Mouse (Mus musculus) lung, adult 2 months (tissue): ENCODE results near the gene Crot.

Source experiments
- CTCF ChIP-seq: fragments of 200-500 bp; IDR thresholded peaks from 2 replicates; pipeline ENCODE4 v1.5.1; 2011; ENCODE audit warnings: mild to moderate bottlenecking, low read length, control low read depth; ENCODE audit not compliant: insufficient read depth
- POLR2A ChIP-seq: fragments of 200-500 bp; IDR thresholded peaks from 2 replicates; pipeline ENCODE4 v1.6.1; 2011; ENCODE audit warnings: low read depth, mild to moderate bottlenecking, control low read depth, low read length, borderline replicate concordance; ENCODE audit errors: extremely low read depth

GRCm38 (mm10) chr5:9028266-9028841, 31.2 kb upstream of the Crot start:
- TF ChIP-seq CTCF (no peak), POLR2A (no peak)
